Mouse (Mus musculus): ENCODE results near the gene Faap24. TPM values are rescaled to one million over a fixed set of nuclear protein-coding genes. Genes with fewer than 3 reads are reported as not detected.

Faap24 gene
- polyA plus RNA-seq, 1 experiment from 2014 or later: 15.9 TPM

DNA sequence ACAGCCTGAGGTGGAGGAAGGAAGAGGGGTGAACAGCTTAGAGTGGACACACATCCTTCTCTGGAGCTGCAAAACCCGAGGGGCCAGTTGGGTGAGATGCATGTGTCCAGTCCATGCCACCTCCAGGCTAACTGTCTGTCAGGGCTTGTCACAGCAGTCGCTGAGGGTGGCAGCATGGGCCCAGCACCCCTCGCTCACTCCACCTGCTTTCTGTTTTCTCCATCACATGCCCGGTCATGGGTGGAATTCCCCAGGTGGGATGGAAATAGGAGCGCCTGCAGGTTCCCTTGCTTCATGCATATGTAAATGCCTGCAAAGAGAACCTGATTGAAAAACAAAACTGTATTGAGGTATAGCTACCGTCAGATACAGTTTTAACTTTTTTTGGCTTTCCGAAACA, 22.4 kb downstream of the Faap24 start:
- no peak for ATAC-seq (ENCODE audit: insufficient read depth, low FRiP score)
- H3K9me3 ChIP-seq (replicated peaks; ENCODE audit: control insufficient read depth, low read length): no peaks in the 10 kb centered on the region
- H3K4me2 ChIP-seq (ENCODE audit: low read depth, low read length): no peak overlapping the region
- no peaks in the 10 kb centered on the region; the same call in 1 of the 2 replicates for H3K36me3 ChIP-seq (ENCODE audit: control insufficient read depth, insufficient read depth, low read length)
- no peak overlapping the region for H3K9ac ChIP-seq (ENCODE audit: low read length)
- H3K27ac ChIP-seq (ENCODE audit: low read length): no peak overlapping the region
- 82% methylated on average over 7 of the region's 7 CpGs for WGBS
- no peak overlapping the region for H3K4me3 ChIP-seq (replicated peaks; ENCODE audit: low read length)
- H3K27me3 ChIP-seq (ENCODE audit: control insufficient read depth, insufficient read depth, low read length): no peaks in the 10 kb centered on the region
- H3K4me1 ChIP-seq (ENCODE audit: control insufficient read depth, insufficient read depth, low read length): peaks cover 10% of the 10 kb centered on the region; the same call in 1 of the 2 replicates

DNA sequence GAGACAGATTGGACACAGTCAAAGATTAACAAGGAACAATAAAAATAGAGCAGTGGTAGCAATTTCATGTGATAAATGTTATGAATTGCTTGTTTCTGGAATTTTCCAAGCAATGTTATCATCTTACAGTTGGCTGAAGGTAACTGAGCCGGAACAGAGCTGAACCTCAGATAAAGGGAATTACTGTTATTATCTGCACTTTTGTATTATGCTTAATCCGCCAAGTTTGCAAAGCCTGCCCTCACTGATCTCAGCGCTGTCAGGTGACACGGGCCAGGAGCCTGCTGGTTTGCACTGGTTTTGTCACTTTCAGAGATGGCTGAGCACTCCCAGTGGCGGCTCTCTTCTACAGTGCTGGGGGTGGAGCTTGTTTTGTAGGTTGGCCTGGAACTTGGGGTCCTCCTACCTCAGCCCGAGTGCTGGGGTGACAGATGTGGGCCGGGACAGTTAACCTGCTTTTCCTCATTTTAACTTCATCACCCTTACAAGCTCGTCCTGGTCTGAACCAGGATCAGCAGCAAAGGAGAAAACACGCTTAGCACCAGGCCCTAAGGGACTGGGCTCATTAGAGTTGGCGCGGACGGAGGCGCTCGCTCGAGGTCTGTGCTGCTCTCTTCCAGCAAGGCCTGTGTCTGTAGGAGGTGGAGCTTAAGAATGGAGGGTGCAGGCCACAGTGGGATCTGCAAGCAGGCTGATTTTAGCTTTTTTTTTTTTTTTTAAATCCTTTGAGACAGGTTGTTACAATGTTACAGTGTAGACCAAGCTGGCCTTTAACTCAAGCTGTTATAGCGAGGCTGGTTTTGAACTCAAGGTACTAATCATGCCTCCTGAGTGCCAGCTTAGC, 23.3 kb downstream of the Faap24 start:
- no peak overlapping the region for H3K9ac ChIP-seq (ENCODE audit: low read length)
- H3K36me3 ChIP-seq (ENCODE audit: control insufficient read depth, insufficient read depth, low read length): no peaks in the 10 kb centered on the region; the same call in 1 of the 2 replicates
- peak overlapping the region; percentile 78 for H3K27ac ChIP-seq (ENCODE audit: low read length)
- no peak overlapping the region for H3K4me3 ChIP-seq (replicated peaks; ENCODE audit: low read length)
- WGBS: 52% methylated on average over 16 of the region's 16 CpGs
- no peak overlapping the region for H3K4me2 ChIP-seq (ENCODE audit: low read depth, low read length)
- peaks cover 10% of the 10 kb centered on the region; the same call in 1 of the 2 replicates for H3K4me1 ChIP-seq (ENCODE audit: control insufficient read depth, insufficient read depth, low read length)
- ATAC-seq (ENCODE audit: insufficient read depth, low FRiP score): peak; percentile 74
- peaks cover 5% of the 10 kb centered on the region for H3K9me3 ChIP-seq (replicated peaks; ENCODE audit: control insufficient read depth, low read length)
- no peaks in the 10 kb centered on the region for H3K27me3 ChIP-seq (ENCODE audit: control insufficient read depth, insufficient read depth, low read length)

DNA sequence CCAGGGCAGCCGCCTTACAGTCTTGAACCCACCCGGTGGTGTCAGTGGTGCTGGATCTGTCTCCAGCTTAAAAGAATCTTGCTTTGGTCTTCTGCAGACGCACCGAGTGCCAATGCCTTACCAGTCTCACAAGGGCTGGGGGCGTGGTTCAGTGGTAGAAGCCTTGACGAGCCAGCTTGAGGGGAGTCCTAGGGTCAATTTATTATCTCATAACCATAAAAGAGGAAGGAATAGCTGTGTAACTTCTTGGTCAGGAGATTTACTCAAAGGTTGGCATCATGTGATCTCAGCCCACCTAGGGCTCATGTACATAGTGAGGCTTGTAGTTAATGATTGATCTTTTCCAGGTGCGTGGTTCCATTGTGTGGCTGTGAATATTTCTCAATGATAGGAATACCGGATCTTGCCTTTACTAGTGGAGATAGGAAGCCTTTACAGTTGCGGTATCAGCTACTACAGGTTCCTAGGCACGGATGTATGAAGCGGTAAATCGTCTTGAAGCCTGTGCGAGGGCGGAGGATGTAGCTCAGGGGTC, 24.1 kb downstream of the Faap24 start:
- Histone ChIP-seq H3K4me1 (ENCODE audit: control insufficient read depth, insufficient read depth, low read length) (peaks cover 10% of the 10 kb centered on the region; the same call in 1 of the 2 replicates), H3K36me3 (ENCODE audit: control insufficient read depth, insufficient read depth, low read length) (no peaks in the 10 kb centered on the region; the same call in 1 of the 2 replicates), H3K4me2 (ENCODE audit: low read depth, low read length) (no peak overlapping the region), H3K27ac (ENCODE audit: low read length) (peak overlapping the region; percentile 86), H3K9ac (ENCODE audit: low read length) (0 out of 2 replicates have a peak overlapping the region, but pooled peaks have one; percentile 23), H3K4me3 (replicated peaks; ENCODE audit: low read length) (no peak overlapping the region), H3K9me3 (replicated peaks; ENCODE audit: control insufficient read depth, low read length) (peaks cover 5% of the 10 kb centered on the region), H3K27me3 (ENCODE audit: control insufficient read depth, insufficient read depth, low read length) (no peaks in the 10 kb centered on the region)
- peak; percentile 83 for ATAC-seq (ENCODE audit: insufficient read depth, low FRiP score)
- WGBS: 62% methylated on average over 14 of the region's 14 CpGs

DNA sequence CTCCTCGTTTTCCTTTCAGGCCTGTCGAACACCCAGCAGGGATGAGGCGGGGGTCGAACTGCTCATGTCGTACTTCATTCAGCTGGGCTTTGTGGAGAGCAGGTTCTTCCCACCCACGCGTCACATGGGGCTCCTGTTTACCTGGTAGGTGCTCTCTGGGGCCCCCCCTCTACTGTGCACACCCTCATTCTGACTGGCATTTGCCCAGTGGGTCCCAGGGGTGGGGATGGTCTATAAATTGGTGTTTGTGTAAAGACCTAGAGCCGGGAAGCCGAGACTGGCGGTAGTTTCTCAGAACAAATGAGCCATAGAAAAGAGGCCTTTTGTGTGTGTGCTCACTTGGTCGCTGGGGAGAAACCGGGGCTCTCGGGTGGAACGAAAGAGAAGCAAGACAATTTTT, 25.5 kb downstream of the Faap24 start:
- Histone ChIP-seq H3K4me2 (ENCODE audit: low read depth, low read length) (no peak overlapping the region), H3K27ac (ENCODE audit: low read length) (0 out of 2 replicates have a peak overlapping the region, but pooled peaks have one; percentile 9)
- WGBS: 65% methylated on average over 14 of the region's 14 CpGs

DNA sequence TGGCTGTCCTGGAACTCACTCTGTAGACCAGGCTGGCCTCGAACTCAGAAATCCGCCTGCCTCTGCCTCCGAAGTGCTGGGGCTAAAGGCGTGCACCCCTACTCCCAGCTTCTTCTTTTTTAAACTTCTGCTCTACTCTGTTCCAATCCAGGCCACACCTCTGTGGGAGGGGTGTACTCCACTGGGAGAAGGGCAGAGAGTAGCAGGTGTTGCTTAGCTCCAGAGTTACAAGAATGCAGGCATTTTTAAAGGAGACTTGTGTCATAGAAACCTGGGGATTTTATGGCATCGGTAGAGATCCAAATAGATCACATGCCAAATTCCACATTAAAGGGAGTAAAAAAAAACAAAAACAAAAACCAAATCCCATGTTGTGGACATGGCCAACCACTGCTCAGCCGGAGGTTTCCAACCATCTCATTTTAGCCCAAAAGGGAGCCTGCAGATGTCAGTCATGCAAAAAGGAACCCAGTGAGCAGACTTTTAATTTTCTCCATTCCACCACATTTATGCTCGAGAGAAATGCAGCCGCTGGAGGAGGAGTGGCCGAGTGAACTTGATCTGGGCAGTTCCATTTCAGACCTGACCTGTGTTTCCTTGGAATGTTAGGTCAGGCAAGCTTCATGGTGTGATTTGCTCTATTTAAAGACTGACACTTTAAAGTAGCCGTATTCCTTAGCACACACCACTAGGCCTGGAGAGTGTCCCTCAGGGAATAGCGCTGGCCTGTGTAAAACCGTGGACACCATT, 31.3 kb downstream of the Faap24 start:
- Histone ChIP-seq H3K27ac (ENCODE audit: low read length) (no peak overlapping the region), H3K4me1 (ENCODE audit: control insufficient read depth, insufficient read depth, low read length) (no peaks in the 10 kb centered on the region), H3K4me2 (ENCODE audit: low read depth, low read length) (no peak overlapping the region), H3K9me3 (replicated peaks; ENCODE audit: control insufficient read depth, low read length) (peaks cover 5% of the 10 kb centered on the region), H3K36me3 (ENCODE audit: control insufficient read depth, insufficient read depth, low read length) (no peaks in the 10 kb centered on the region), H3K27me3 (ENCODE audit: control insufficient read depth, insufficient read depth, low read length) (no peaks in the 10 kb centered on the region), H3K9ac (ENCODE audit: low read length) (no peak overlapping the region), H3K4me3 (replicated peaks; ENCODE audit: low read length) (no peak overlapping the region)
- ATAC-seq (ENCODE audit: insufficient read depth, low FRiP score): no peak
- 67% methylated on average over 12 of the region's 12 CpGs for WGBS

More for the DNA sequence above, 25.5 kb downstream of the Faap24 start:
- Histone ChIP-seq H3K4me1 (ENCODE audit: control insufficient read depth, insufficient read depth, low read length) (peaks cover 10% of the 10 kb centered on the region; the same call in 1 of the 2 replicates), H3K9ac (ENCODE audit: low read length) (no peak overlapping the region), H3K9me3 (replicated peaks; ENCODE audit: control insufficient read depth, low read length) (peaks cover 5% of the 10 kb centered on the region), H3K4me3 (replicated peaks; ENCODE audit: low read length) (no peak overlapping the region), H3K36me3 (ENCODE audit: control insufficient read depth, insufficient read depth, low read length) (no peaks in the 10 kb centered on the region; the same call in 1 of the 2 replicates), H3K27me3 (ENCODE audit: control insufficient read depth, insufficient read depth, low read length) (no peaks in the 10 kb centered on the region)
- no peak for ATAC-seq (ENCODE audit: insufficient read depth, low FRiP score)

DNA sequence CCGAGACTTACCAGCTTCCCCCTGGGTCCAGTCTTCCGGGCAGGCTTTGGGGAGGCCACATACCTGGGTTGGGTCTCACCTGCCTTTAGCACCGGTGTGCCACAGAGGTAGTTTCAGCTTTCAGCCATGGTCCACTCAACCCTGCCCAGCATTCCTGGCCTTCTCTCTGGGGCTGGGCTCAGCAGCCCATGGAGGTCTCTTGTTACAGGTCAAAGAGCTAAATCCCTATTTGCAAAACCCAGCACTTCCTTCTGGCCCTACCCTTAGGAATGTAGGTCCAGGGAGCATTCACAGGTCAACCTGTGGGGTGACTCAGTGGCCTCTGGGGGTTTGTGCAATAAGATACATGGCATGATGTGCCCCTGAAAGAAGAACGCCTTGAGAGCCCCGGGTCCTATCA, 33.8 kb downstream of the Faap24 start:
- Histone ChIP-seq H3K9me3 (replicated peaks; ENCODE audit: control insufficient read depth, low read length) (no peaks in the 10 kb centered on the region), H3K4me3 (replicated peaks; ENCODE audit: low read length) (no peak overlapping the region), H3K4me2 (ENCODE audit: low read depth, low read length) (no peak overlapping the region), H3K27me3 (ENCODE audit: control insufficient read depth, insufficient read depth, low read length) (no peaks in the 10 kb centered on the region), H3K9ac (ENCODE audit: low read length) (no peak overlapping the region), H3K27ac (ENCODE audit: low read length) (no peak overlapping the region), H3K4me1 (ENCODE audit: control insufficient read depth, insufficient read depth, low read length) (no peaks in the 10 kb centered on the region), H3K36me3 (ENCODE audit: control insufficient read depth, insufficient read depth, low read length) (no peaks in the 10 kb centered on the region)
- ATAC-seq (ENCODE audit: insufficient read depth, low FRiP score): peak; percentile 48; the same call in 1 of the 2 replicates
- 47% methylated on average over 5 of the region's 5 CpGs for WGBS

DNA sequence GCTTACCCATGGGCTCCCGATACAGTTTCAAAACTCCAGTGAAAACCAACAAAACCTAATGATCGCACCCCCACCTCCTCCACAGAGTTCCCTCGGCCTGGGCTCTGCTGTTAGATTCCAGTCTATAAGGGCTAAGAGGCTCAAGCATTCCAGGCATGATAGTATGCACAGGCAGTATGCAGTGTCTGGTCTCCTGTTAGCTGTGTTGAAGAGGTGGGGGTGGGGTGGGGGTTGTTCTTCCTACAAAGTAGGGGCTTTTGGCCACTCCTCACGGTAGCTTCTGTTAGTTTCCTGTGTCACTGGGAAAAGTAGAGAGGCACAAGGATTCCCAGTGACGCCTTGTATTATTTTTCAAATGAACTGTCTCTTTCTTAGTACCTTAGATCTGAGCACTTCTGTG, 34.4 kb downstream of the Faap24 start:
- Histone ChIP-seq H3K27ac (ENCODE audit: low read length) (no peak overlapping the region), H3K9me3 (replicated peaks; ENCODE audit: control insufficient read depth, low read length) (no peaks in the 10 kb centered on the region), H3K4me2 (ENCODE audit: low read depth, low read length) (no peak overlapping the region), H3K9ac (ENCODE audit: low read length) (no peak overlapping the region), H3K27me3 (ENCODE audit: control insufficient read depth, insufficient read depth, low read length) (no peaks in the 10 kb centered on the region), H3K4me1 (ENCODE audit: control insufficient read depth, insufficient read depth, low read length) (no peaks in the 10 kb centered on the region), H3K4me3 (replicated peaks; ENCODE audit: low read length) (no peak overlapping the region), H3K36me3 (ENCODE audit: control insufficient read depth, insufficient read depth, low read length) (no peaks in the 10 kb centered on the region)
- WGBS: 52% methylated on average over 5 of the region's 5 CpGs
- no peak for ATAC-seq (ENCODE audit: insufficient read depth, low FRiP score)

DNA sequence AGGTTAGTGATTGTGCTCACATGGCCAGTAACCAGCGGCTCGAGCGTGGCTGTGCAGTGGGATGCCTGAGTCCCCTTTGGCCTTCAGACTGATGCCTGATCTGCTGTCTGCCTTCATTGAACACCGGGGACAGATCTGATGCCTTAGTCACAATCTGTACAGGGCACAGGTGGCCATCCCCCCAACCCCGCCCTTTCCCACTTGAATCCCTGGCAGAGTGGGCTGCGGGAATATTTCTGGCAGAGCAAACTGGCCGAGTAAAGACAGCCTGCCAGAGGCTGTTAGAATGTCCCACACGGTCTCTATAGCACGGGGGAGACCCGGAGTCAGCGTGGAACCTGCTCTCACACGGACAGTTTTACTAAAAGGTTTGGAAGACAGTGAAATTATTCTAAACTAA, 39.0 kb downstream of the Faap24 start:
- no peak overlapping the region for H3K27ac ChIP-seq (ENCODE audit: low read length)
- 81% methylated on average over 12 of the region's 12 CpGs for WGBS

More for the DNA sequence above, 39.0 kb downstream of the Faap24 start:
- H3K4me2 ChIP-seq (ENCODE audit: low read depth, low read length): no peak overlapping the region
- H3K9me3 ChIP-seq (replicated peaks; ENCODE audit: control insufficient read depth, low read length): no peaks in the 10 kb centered on the region
- H3K36me3 ChIP-seq (ENCODE audit: control insufficient read depth, insufficient read depth, low read length): no peaks in the 10 kb centered on the region
- H3K4me1 ChIP-seq (ENCODE audit: control insufficient read depth, insufficient read depth, low read length): no peaks in the 10 kb centered on the region; the same call in 1 of the 2 replicates
- no peak for ATAC-seq (ENCODE audit: insufficient read depth, low FRiP score)
- H3K4me3 ChIP-seq (replicated peaks; ENCODE audit: low read length): no peak overlapping the region
- no peaks in the 10 kb centered on the region for H3K27me3 ChIP-seq (ENCODE audit: control insufficient read depth, insufficient read depth, low read length)
- H3K9ac ChIP-seq (ENCODE audit: low read length): no peak overlapping the region

Data from stomach, embryonic 16.5 days (tissue).